Mouse (Mus musculus) forebrain, embryonic 12.5 days (tissue): ENCODE measurements around the gene Cdk6. TPM values are rescaled to one million over a fixed set of nuclear protein-coding genes. Genes with fewer than 3 reads are reported as not detected.

Experiments used
- ATAC-seq: fragments of 200-750 bp; cut with Nextera tagmentation; 2 replicates; pipeline ENCODE4 v1.8.0; 2017; ENCODE audit warnings: moderate TSS enrichment; ENCODE audit not compliant: low FRiP score
- H3K27ac ChIP-seq: fragments of 300-500 bp; sonication (generic); 2 replicates; pipeline ENCODE4 v1.5.1; 2016; ENCODE audit warnings: mild to moderate bottlenecking
- H3K27me3 ChIP-seq: fragments of 300-500 bp; sonication (generic); 2 replicates; pipeline ENCODE4 v1.6.1; 2016; ENCODE audit warnings: mild to moderate bottlenecking
- H3K36me3 ChIP-seq: fragments of 300-500 bp; sonication (generic); replicated peaks from 2 replicates; pipeline ENCODE4 v1.6.1; 2016; ENCODE audit warnings: mild to moderate bottlenecking
- H3K4me1 ChIP-seq: fragments of 300-500 bp; sonication (generic); 2 replicates; pipeline ENCODE4 v1.6.1; 2016
- H3K4me2 ChIP-seq: fragments of 300-500 bp; sonication (generic); 2 replicates; pipeline ENCODE4 v1.6.1; 2016; ENCODE audit warnings: mild to moderate bottlenecking, moderate library complexity
- H3K4me3 ChIP-seq: fragments of 300-500 bp; sonication (generic); replicated peaks from 2 replicates; pipeline ENCODE4 v1.5.1; 2016; ENCODE audit warnings: mild to moderate bottlenecking
- H3K9ac ChIP-seq: fragments of 300-500 bp; sonication (generic); 2 replicates; pipeline ENCODE4 v1.6.1; 2016; ENCODE audit warnings: mild to moderate bottlenecking
- H3K9me3 ChIP-seq: fragments of 300-500 bp; sonication (generic); 2 replicates; pipeline ENCODE4 v1.6.1; 2016
- WGBS: fragments of 180-500 bp; shearing (Covaris S2); methylation state at CpG from one replicate; pipeline ENCODE4 v1.1.7; 2016; 5-methylcytosine and 5-hydroxymethylcytosine counted together
- polyA plus RNA-seq: library from polyadenylated mRNA; unstranded; fragments of >200 nt; fragmentation: Nextera tagmentation; extraction: Ambion mirVana; gene quantifications from 2 replicates; pipeline ENCODE4 v1.2.1, GENCODE M21; 2016

Gene Cdk6
- polyA plus RNA-seq, 1 experiment from 2014 or later, result 32.4 TPM

DNA sequence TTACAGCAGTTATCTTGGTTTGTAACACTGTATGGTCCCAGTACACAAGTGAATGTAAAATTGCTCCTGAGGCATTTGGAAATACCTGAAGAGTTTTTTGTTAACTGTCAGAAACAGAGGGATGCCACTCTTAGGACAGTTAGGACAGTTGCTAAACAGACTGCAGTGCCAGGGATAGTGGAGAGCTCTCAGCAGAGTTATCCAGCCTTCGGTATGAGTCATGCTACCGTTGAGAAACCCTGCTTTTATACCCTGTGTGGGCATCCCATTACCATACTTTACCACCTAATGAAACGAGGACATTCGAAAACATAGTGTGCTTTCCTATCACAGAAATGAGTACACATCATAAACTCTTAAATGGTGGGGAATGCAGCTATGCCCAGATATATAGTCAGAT, 25.8 kb downstream of the Cdk6 start:
- H3K27me3 ChIP-seq, result no peaks in the 10 kb centered on the region
- no peak for ATAC-seq
- H3K9me3 ChIP-seq, result no peaks in the 10 kb centered on the region
- no peaks in the 10 kb centered on the region for H3K36me3 ChIP-seq
- WGBS, result 94% methylated on average over 4 of the region's 4 CpGs
- H3K27ac ChIP-seq, result no peak overlapping the region
- no peak overlapping the region for H3K4me3 ChIP-seq
- no peaks in the 10 kb centered on the region; the same call in 1 of the 2 replicates for H3K4me1 ChIP-seq
- no peak overlapping the region for H3K9ac ChIP-seq
- H3K4me2 ChIP-seq, result no peak overlapping the region

DNA sequence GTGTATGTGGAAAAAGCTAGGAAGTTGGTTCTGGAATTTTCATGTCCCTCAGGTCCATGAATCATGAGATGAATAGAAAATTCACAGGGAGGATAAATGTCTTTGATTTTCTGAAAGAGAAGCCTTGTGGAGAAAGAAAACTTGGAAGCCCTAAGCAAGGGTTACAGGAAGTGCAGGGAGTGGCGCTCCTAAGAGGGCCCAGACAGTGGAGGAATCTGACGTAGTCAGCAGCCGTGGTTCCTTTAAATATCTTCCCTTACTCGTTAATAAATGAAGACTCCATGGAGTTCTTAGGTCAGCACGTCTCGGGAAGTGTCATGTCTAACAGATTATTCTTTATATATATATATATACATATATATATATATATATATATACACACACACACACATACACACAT, 28.0 kb downstream of the Cdk6 start:
- Histone ChIP-seq H3K4me2 (no peak overlapping the region), H3K4me1 (no peaks in the 10 kb centered on the region), H3K9me3 (no peaks in the 10 kb centered on the region), H3K9ac (no peak overlapping the region), H3K27ac (no peak overlapping the region), H3K4me3 (no peak overlapping the region), H3K36me3 (no peaks in the 10 kb centered on the region), H3K27me3 (no peaks in the 10 kb centered on the region)
- WGBS, result 84% methylated on average over 6 of the region's 6 CpGs
- ATAC-seq, result no peak

DNA sequence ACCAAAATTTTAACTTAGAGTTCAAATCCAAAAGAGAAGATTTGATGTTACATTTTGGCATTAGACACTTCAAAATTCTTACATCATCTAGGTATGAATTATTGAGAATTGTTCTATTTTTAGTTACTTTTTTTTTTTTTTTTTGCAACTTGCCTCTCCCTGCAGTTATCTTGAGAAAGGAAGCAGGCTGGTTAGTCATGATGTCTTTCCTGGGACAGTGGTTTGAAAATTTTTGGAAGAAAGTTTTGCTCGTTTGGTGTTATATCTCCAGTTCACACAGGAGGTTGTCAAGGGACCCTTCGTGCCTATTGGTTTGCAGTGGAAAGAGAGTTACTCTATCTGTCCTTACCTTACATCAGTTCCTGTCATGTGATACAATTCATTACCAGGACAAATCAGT, 29.9 kb downstream of the Cdk6 start:
- Histone ChIP-seq H3K27me3 (no peaks in the 10 kb centered on the region), H3K4me2 (no peak overlapping the region), H3K36me3 (no peaks in the 10 kb centered on the region), H3K9ac (no peak overlapping the region), H3K27ac (no peak overlapping the region), H3K9me3 (no peaks in the 10 kb centered on the region), H3K4me1 (no peaks in the 10 kb centered on the region), H3K4me3 (no peak overlapping the region)
- WGBS, result 87% methylated on average over 2 of the region's 2 CpGs
- no peak for ATAC-seq

DNA sequence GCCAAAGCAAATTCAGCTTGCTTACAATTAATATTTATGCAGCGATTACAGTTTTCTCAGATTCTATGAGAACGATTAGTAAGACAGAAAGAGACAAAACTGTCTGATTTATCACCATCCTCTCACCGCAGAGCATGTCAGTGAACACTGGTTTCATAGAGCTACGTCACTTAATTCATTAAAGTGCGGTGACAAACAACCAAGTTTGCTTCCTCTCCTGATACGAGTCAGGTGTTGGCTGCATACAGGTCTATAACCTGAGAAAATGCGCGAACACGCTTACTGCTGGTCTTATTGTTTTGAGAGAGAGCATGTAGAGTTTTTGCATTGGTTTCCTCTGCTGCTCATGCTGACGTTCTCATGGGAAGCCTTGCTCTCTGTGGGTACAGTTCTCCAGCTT, 31.9 kb downstream of the Cdk6 start:
- no peak overlapping the region for H3K4me3 ChIP-seq
- ATAC-seq, result no peak
- H3K4me2 ChIP-seq, result no peak overlapping the region
- H3K9ac ChIP-seq, result no peak overlapping the region
- no peaks in the 10 kb centered on the region for H3K4me1 ChIP-seq
- no peaks in the 10 kb centered on the region for H3K36me3 ChIP-seq
- H3K9me3 ChIP-seq, result no peaks in the 10 kb centered on the region
- H3K27me3 ChIP-seq, result no peaks in the 10 kb centered on the region
- WGBS, result 91% methylated on average over 10 of the region's 10 CpGs
- H3K27ac ChIP-seq, result no peak overlapping the region

- no peaks in the 10 kb centered on the region for H3K9me3 ChIP-seq
- H3K4me3 ChIP-seq, result no peak overlapping the region
- WGBS, result 88% methylated on average over 10 of the region's 10 CpGs
- H3K27me3 ChIP-seq, result no peaks in the 10 kb centered on the region
- H3K27ac ChIP-seq, result no peak overlapping the region
- no peak overlapping the region for H3K4me2 ChIP-seq
- H3K9ac ChIP-seq, result no peak overlapping the region
- no peaks in the 10 kb centered on the region for H3K36me3 ChIP-seq
- ATAC-seq, result no peak
- no peaks in the 10 kb centered on the region for H3K4me1 ChIP-seq
Measured at GRCm38 (mm10) chr5:3374763-3375162, 33.5 kb downstream of the Cdk6 start.

DNA sequence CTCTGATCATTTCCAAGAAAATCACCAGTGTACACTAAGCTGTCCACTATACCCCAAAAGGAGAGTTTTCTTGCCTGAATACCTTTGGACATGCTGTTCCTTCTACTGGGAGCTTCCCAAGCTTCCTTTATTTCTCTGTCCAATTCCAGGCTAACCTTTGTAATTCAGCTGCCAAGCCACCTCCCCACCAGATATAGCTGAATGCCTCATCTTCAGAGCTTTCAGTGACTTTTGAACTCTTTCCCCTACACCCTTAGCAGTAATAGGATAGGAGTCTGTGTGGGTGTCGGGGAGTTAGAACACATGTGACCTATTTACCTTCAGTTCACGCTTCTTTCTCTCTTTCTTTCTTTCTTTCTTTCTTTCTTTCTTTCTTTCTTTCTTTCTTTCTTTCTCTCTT, 34.9 kb downstream of the Cdk6 start:
- Histone ChIP-seq H3K4me2 (no peak overlapping the region), H3K27me3 (no peaks in the 10 kb centered on the region), H3K27ac (no peak overlapping the region), H3K9ac (no peak overlapping the region), H3K4me3 (no peak overlapping the region), H3K9me3 (no peaks in the 10 kb centered on the region), H3K4me1 (no peaks in the 10 kb centered on the region), H3K36me3 (no peaks in the 10 kb centered on the region)
- no peak for ATAC-seq
- 87% methylated on average over 2 of the region's 2 CpGs for WGBS

DNA sequence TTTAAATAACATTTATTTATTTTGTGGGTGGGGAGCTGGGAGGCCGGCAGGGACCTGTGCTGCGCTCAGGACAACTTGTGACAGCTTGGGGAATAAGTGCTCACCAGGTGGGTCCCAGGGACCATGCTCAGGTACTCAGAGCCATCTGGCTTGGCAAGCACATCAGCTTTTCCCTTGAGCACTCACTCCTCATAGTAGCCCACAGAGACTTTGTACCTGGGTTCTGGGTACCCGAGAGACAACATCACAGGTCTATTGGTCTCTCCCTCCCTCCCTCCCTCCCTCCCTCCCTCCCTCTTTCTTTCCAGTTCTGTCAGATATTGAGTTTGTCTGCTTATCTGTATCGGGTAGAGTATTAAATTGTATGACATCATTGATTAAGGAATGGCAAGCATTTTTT, 38.0 kb downstream of the Cdk6 start:
- H3K36me3 ChIP-seq, result no peaks in the 10 kb centered on the region
- no peak for ATAC-seq
- H3K9me3 ChIP-seq, result no peaks in the 10 kb centered on the region
- no peak overlapping the region for H3K9ac ChIP-seq
- no peak overlapping the region for H3K4me3 ChIP-seq
- no peak overlapping the region for H3K4me2 ChIP-seq
- no peak overlapping the region for H3K27ac ChIP-seq
- H3K27me3 ChIP-seq, result no peaks in the 10 kb centered on the region
- no peaks in the 10 kb centered on the region for H3K4me1 ChIP-seq
- WGBS, result 59% methylated on average over 4 of the region's 4 CpGs

- Histone ChIP-seq H3K4me3 (no peak overlapping the region), H3K9ac (no peak overlapping the region), H3K27ac (no peak overlapping the region), H3K4me1 (no peaks in the 10 kb centered on the region), H3K9me3 (no peaks in the 10 kb centered on the region), H3K36me3 (no peaks in the 10 kb centered on the region), H3K4me2 (no peak overlapping the region), H3K27me3 (no peaks in the 10 kb centered on the region)
- WGBS, result 86% methylated on average over 9 of the region's 9 CpGs
- ATAC-seq, result no peak
Measured at GRCm38 (mm10) chr5:3380692-3381233, 39.5 kb downstream of the Cdk6 start.

DNA sequence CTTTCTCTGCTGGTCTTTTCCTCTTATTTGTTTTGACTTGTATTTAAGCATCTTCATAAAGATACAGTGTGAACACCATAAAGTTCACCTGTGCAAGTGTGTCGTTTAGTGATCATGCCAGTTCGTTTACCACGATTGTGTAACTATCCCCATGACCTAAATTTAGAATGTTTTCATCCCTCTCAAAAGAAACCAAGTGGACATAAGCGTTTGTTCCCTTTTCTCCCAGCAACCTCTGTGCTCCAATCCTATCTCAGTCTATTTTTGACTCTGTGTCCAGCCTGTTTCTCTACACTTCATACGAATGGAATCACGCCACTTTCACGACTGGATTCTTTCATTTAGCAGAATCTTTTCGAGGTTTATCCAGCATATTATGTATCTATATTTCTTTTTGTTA, 40.5 kb downstream of the Cdk6 start:
- Histone ChIP-seq H3K27me3 (no peaks in the 10 kb centered on the region), H3K4me2 (no peak overlapping the region), H3K9me3 (no peaks in the 10 kb centered on the region), H3K36me3 (no peaks in the 10 kb centered on the region), H3K27ac (no peak overlapping the region), H3K4me1 (peaks cover 2% of the 10 kb centered on the region; the same call in 1 of the 2 replicates), H3K9ac (no peak overlapping the region), H3K4me3 (no peak overlapping the region)
- WGBS, result 88% methylated on average over 8 of the region's 8 CpGs
- ATAC-seq, result no peak

- H3K9ac ChIP-seq, result no peak overlapping the region
- H3K4me1 ChIP-seq, result peaks cover 3% of the 10 kb centered on the region; the same call in 1 of the 2 replicates
- no peak overlapping the region for H3K27ac ChIP-seq
- H3K4me3 ChIP-seq, result no peak overlapping the region
- H3K36me3 ChIP-seq, result no peaks in the 10 kb centered on the region
- ATAC-seq, result no peak
- no peaks in the 10 kb centered on the region for H3K27me3 ChIP-seq
- H3K9me3 ChIP-seq, result no peaks in the 10 kb centered on the region
- 86% methylated on average over 13 of the region's 13 CpGs for WGBS
- H3K4me2 ChIP-seq, result no peak overlapping the region
Measured at GRCm38 (mm10) chr5:3382343-3383040, 41.2 kb downstream of the Cdk6 start.

- no peak overlapping the region for H3K27ac ChIP-seq
- no peaks in the 10 kb centered on the region for H3K9me3 ChIP-seq
- H3K36me3 ChIP-seq, result no peaks in the 10 kb centered on the region
- no peak overlapping the region for H3K4me2 ChIP-seq
- H3K9ac ChIP-seq, result no peak overlapping the region
- no peak for ATAC-seq
- H3K4me3 ChIP-seq, result no peak overlapping the region
- H3K27me3 ChIP-seq, result no peaks in the 10 kb centered on the region
- peaks cover 3% of the 10 kb centered on the region; the same call in 1 of the 2 replicates for H3K4me1 ChIP-seq
- WGBS, result 88% methylated on average over 3 of the region's 3 CpGs
Measured at GRCm38 (mm10) chr5:3383547-3383946, 42.3 kb downstream of the Cdk6 start.

DNA sequence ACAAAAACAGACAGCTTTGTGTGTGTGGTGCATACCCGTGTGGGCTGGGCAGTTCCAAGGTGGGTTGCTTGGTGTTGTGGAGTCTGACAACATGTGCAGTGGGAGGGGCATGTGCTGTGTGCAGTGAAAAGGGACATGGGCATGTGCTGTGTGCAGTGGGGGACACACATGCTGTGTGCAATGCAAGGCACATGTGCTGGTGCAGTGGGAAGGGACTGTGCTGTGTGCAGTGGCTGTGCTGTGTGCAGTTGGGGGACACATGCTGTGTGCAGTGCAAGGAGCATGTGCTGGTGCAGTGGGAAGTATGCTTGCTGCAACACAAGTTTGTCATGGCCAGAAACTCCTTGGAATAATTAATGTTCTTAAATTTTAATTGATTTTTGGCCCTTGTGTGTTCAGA, 43.8 kb downstream of the Cdk6 start:
- Histone ChIP-seq H3K4me1 (peaks cover 3% of the 10 kb centered on the region; the same call in 1 of the 2 replicates), H3K27ac (no peak overlapping the region), H3K4me2 (no peak overlapping the region), H3K9me3 (no peaks in the 10 kb centered on the region), H3K27me3 (no peaks in the 10 kb centered on the region), H3K36me3 (no peaks in the 10 kb centered on the region), H3K9ac (no peak overlapping the region), H3K4me3 (no peak overlapping the region)
- WGBS, result 61% methylated on average over 1 of the region's 1 CpGs
- no peak for ATAC-seq

GRCm38 (mm10) chr5:3386021-3386730, 44.9 kb downstream of the Cdk6 start:
- Histone ChIP-seq H3K4me3 (no peak overlapping the region), H3K4me1 (peaks cover 3% of the 10 kb centered on the region; the same call in 1 of the 2 replicates), H3K27me3 (no peaks in the 10 kb centered on the region), H3K27ac (no peak overlapping the region), H3K9me3 (no peaks in the 10 kb centered on the region), H3K36me3 (no peaks in the 10 kb centered on the region), H3K9ac (no peak overlapping the region), H3K4me2 (no peak overlapping the region)
- WGBS, result 76% methylated on average over 7 of the region's 7 CpGs
- ATAC-seq, result no peak
